Mouse (Mus musculus) thymus, adult 2 months (tissue): ENCODE data around the gene Diaph2.

ENCODE experiments used
- CTCF ChIP-seq: fragments of 200-500 bp; IDR thresholded peaks from 2 replicates; pipeline ENCODE4 v1.5.1; 2012; ENCODE audit warnings: mild to moderate bottlenecking, control low read depth, low read length, moderate library complexity, borderline replicate concordance; ENCODE audit not compliant: control insufficient read depth, poor library complexity, insufficient read depth; ENCODE audit errors: extremely low read depth
- POLR2A ChIP-seq: fragments of 200-500 bp; IDR thresholded peaks from 2 replicates; pipeline ENCODE4 v1.6.1; 2012; ENCODE audit warnings: mild to moderate bottlenecking, low read length, control low read depth, moderate library complexity; ENCODE audit not compliant: control insufficient read depth, poor library complexity, insufficient read depth; ENCODE audit errors: extremely low read depth

GRCm38 (mm10) chrX:129766811-129767210, 17.3 kb downstream of the Diaph2 start:
- TF ChIP-seq POLR2A (no peak), CTCF (no peak)
